Mouse (Mus musculus): ENCODE measurements around the gene Pde4c. TPM values are rescaled to one million over a fixed set of nuclear protein-coding genes. Genes with fewer than 3 reads are reported as not detected.

The Pde4c gene
- polyA plus RNA-seq, 1 experiment, result 6.8 TPM

DNA sequence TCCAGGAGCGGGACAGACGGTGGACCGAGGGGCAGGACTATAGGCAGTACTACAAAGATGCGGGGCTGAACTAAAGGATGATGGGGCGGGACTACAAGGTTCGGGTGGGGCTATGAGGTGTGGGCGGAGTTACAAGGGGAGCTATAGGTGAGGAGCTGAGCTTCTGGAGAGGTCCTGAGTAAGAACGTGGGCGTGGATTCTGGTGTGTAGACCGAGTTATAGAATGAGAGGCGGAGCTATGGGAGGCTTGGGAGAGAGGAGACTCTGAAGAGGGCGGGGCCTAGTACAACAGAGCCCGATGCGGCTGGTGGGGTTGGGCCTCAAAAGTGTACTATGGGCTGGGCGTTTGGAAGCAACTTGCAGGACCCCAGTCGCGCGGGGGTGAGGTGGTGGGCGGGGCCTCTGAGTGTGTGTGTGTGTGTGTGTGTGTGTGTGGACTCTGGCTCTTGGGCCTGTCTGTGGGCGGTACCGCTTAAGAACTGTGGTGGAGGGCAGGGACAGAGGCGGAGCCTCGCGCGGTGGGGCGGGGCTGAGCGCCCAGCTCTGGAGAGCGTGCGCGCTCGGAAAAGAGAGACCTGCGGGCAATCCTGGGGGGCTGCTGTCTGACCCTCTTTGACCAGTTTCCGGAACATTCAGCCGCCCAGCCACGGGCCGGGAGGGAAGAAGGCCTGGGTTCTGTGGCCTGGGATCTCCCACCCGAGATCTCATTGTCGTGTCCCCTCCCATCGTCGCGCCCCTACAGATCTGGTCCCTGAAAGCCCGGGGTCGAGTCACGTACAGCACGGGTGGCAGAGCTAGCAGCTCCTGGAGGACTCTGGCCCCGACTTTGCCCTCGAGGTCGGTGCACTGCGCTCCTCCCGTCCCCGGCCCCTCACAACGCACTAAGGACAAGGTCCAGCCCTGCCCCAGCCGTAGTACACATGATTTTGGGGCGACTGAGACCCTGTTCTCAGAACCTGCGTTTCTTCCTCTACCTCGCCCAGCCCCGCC is 73.9 kb downstream of the Pde4c start:
- peak overlapping the region; percentile 77 for H3K4me3 ChIP-seq (ENCODE audit: low read depth, low read length)
- H3K4me1 ChIP-seq (ENCODE audit: control insufficient read depth, insufficient read depth, insufficient read length, low read length), result peaks cover 25% of the 10 kb centered on the region
- no peak for TF ChIP-seq CTCF (IDR thresholded peaks at IDR 0.05; ENCODE audit: extremely low read depth, insufficient read length, insufficient replicate concordance, low read depth, low read length)
- 0 out of 2 replicates have a peak, but pooled peaks have one; percentile 10 for TF ChIP-seq POLR2A (IDR thresholded peaks at IDR 0.05; ENCODE audit: low read depth, low read length)
- peak overlapping the region; percentile 87 for H3K27ac ChIP-seq (ENCODE audit: insufficient read depth, low read depth, low read length)
- under 1% methylated on average over 57 of the region's 57 CpGs for WGBS
- H3K27me3 ChIP-seq (ENCODE audit: control insufficient read depth, insufficient read depth, low read length), result no peaks in the 10 kb centered on the region; the same call in 1 of the 2 replicates
- H3K36me3 ChIP-seq (ENCODE audit: control insufficient read depth, insufficient read depth, low read length), result no peaks in the 10 kb centered on the region

DNA sequence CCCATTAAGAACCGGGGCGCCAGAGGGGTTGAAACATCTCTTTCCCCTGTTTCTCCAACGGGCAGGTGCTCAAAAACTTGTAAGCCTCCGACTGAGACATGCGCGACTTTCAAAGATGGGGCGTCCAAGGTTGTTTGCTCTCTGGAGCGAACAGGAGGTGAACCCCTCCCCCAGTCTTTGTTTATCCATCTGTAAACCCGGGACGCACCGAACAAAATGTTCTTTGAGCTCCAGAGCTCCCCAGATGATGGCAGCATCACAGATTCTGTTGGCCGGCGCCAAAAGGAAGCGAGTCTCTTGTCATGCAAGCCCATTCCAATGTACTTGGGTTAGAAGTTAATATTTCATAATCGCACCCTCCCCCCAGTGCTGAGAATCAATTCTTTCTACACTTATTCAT is 74.8 kb downstream of the Pde4c start:
- Histone ChIP-seq H3K27me3 (ENCODE audit: control insufficient read depth, insufficient read depth, low read length) (no peaks in the 10 kb centered on the region; the same call in 1 of the 2 replicates), H3K36me3 (ENCODE audit: control insufficient read depth, insufficient read depth, low read length) (no peaks in the 10 kb centered on the region), H3K4me1 (ENCODE audit: control insufficient read depth, insufficient read depth, insufficient read length, low read length) (peaks cover 17% of the 10 kb centered on the region), H3K4me3 (ENCODE audit: low read depth, low read length) (peak overlapping the region; percentile 77), H3K27ac (ENCODE audit: insufficient read depth, low read depth, low read length) (peak overlapping the region; percentile 87)
- TF ChIP-seq CTCF (IDR thresholded peaks at IDR 0.05; ENCODE audit: extremely low read depth, insufficient read length, insufficient replicate concordance, low read depth, low read length) (no peak), POLR2A (IDR thresholded peaks at IDR 0.05; ENCODE audit: low read depth, low read length) (no peak)
- WGBS, result 11% methylated on average over 15 of the region's 15 CpGs

DNA sequence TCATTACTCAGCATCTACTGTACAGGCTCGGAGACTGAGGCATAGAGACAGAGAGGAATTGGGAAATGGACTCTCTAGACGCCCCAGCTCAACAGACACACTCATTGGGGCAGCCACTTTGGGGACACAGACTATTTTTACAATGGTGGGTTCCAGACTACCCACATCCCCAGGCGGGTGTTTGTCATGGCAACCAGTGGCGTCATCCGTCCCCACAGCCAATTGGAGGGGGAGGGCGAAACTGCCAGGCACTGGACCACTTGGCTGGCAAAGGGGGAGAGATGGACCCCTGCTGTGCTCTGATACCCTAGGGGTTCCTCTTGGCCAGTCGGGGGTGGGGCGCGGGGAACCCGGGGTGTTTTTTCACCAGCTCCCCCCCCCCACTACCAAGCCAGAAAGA is 77.1 kb downstream of the Pde4c start:
- H3K27ac ChIP-seq (ENCODE audit: insufficient read depth, low read depth, low read length), result no peak overlapping the region
- no peak overlapping the region for H3K4me3 ChIP-seq (ENCODE audit: low read depth, low read length)
- H3K27me3 ChIP-seq (ENCODE audit: control insufficient read depth, insufficient read depth, low read length), result peaks cover 12% of the 10 kb centered on the region
- WGBS, result 75% methylated on average over 10 of the region's 10 CpGs
- no peaks in the 10 kb centered on the region for H3K36me3 ChIP-seq (ENCODE audit: control insufficient read depth, insufficient read depth, low read length)
- TF ChIP-seq POLR2A (IDR thresholded peaks at IDR 0.05; ENCODE audit: low read depth, low read length), result no peak
- no peak for TF ChIP-seq CTCF (IDR thresholded peaks at IDR 0.05; ENCODE audit: extremely low read depth, insufficient read length, insufficient replicate concordance, low read depth, low read length)
- H3K4me1 ChIP-seq (ENCODE audit: control insufficient read depth, insufficient read depth, insufficient read length, low read length), result peaks cover 27% of the 10 kb centered on the region

Other genes starting within 250 kb of the Pde4c start
- 24.9 and 30.8 TPM in 2 replicates for gene Klhl26, start 246.8 kb upstream of the Pde4c start, polyA plus RNA-seq (2012; rRNA removed)
- gene Tmem59l, start 236.4 kb upstream of the Pde4c start, polyA plus RNA-seq (2012; rRNA removed), result 1.2 and 1.6 TPM in 2 replicates
- 2.3 and 27.3 TPM in 2 replicates for gene Crlf1, start 230.6 kb upstream of the Pde4c start, polyA plus RNA-seq (2012; rRNA removed)
- 137 and 244 TPM in 2 replicates for gene Rex1bd, start 217.0 kb upstream of the Pde4c start, polyA plus RNA-seq (2012; rRNA removed)
- gene Uba52, start 212.9 kb upstream of the Pde4c start, polyA plus RNA-seq (2012; rRNA removed), result 606 and 770 TPM in 2 replicates
- gene Fkbp8, start 196.0 kb upstream of the Pde4c start, polyA plus RNA-seq (2012; rRNA removed), result 300 and 623 TPM in 2 replicates
- gene Kxd1, start 195.8 kb upstream of the Pde4c start, polyA plus RNA-seq (2012; rRNA removed), result 34.3 and 64.4 TPM in 2 replicates
- gene Ell, start 184.3 kb upstream of the Pde4c start, polyA plus RNA-seq (2012; rRNA removed), result 20.5 and 45.6 TPM in 2 replicates
- 61.8 and 92.4 TPM in 2 replicates for gene Isyna1, start 129.3 kb upstream of the Pde4c start, polyA plus RNA-seq (2012; rRNA removed)
- gene Ssbp4, start 114.8 kb upstream of the Pde4c start, polyA plus RNA-seq (2012; rRNA removed), result 81.7 and 138 TPM in 2 replicates
- 6.7 and 7.1 TPM in 2 replicates for gene Lrrc25, start 107.6 kb upstream of the Pde4c start, polyA plus RNA-seq (2012; rRNA removed)
- 4.1 and 6.7 TPM in 2 replicates for gene Gdf15, start 91.3 kb upstream of the Pde4c start, polyA plus RNA-seq (2012; rRNA removed)
- 49.5 and 129 TPM in 2 replicates for gene Pgpep1, start 63.3 kb upstream of the Pde4c start, polyA plus RNA-seq (2012; rRNA removed)
- 109 and 152 TPM in 2 replicates for gene Lsm4, start 50.5 kb upstream of the Pde4c start, polyA plus RNA-seq (2012; rRNA removed)
- 419 and 1,098 TPM in 2 replicates for gene Jund, start 24.8 kb upstream of the Pde4c start, polyA plus RNA-seq (2012; rRNA removed)
- 0.03 and 0.05 TPM in 2 replicates for gene Iqcn, start 20.3 kb upstream of the Pde4c start, polyA plus RNA-seq (2012; rRNA removed)
- gene Gm3336, start 5.2 kb upstream of the Pde4c start, polyA plus RNA-seq (2012; rRNA removed), result 42.0 and 73.6 TPM in 2 replicates
- gene Rab3a, start 31.0 kb downstream of the Pde4c start, polyA plus RNA-seq (2012; rRNA removed), result 14.9 and 26.3 TPM in 2 replicates
- 190 and 222 TPM in 2 replicates for gene Mpv17l2, start 37.2 kb downstream of the Pde4c start, polyA plus RNA-seq (2012; rRNA removed)
- gene Pik3r2, start 53.0 kb downstream of the Pde4c start, polyA plus RNA-seq (2012; rRNA removed), result 129 and 414 TPM in 2 replicates
- gene Mast3, start 81.3 kb downstream of the Pde4c start, polyA plus RNA-seq (2012; rRNA removed), result 63.9 and 71.9 TPM in 2 replicates
- gene Il12rb1, start 84.7 kb downstream of the Pde4c start, polyA plus RNA-seq (2012; rRNA removed), result 2.5 and 5.4 TPM in 2 replicates
- gene Arrdc2, start 116.0 kb downstream of the Pde4c start, polyA plus RNA-seq (2012; rRNA removed), result 26.1 and 49.9 TPM in 2 replicates
- 0.90 and 2.9 TPM in 2 replicates for gene Kcnn1, start 139.5 kb downstream of the Pde4c start, polyA plus RNA-seq (2012; rRNA removed)
- 35.9 and 64.7 TPM in 2 replicates for gene Ccdc124, start 150.2 kb downstream of the Pde4c start, polyA plus RNA-seq (2012; rRNA removed)
- 0.41 and 24.2 TPM in 2 replicates for gene Slc5a5, start 169.0 kb downstream of the Pde4c start, polyA plus RNA-seq (2012; rRNA removed)
- 2,725 and 5,728 TPM in 2 replicates for gene Rpl18a, start 173.7 kb downstream of the Pde4c start, polyA plus RNA-seq (2012; rRNA removed)
- gene Map1s, start 182.2 kb downstream of the Pde4c start, polyA plus RNA-seq (2012; rRNA removed), result 21.9 and 32.9 TPM in 2 replicates